Mouse (Mus musculus) liver, embryonic 15.5 days (tissue): ENCODE results near the gene Ppwd1. TPM values are rescaled to one million over a fixed set of nuclear protein-coding genes. Genes with fewer than 3 reads are reported as not detected.
A peak's percentile ranks its signal among the peaks of the same experiment; 100 is the strongest.

Experiments used
- ATAC-seq: fragments of 200-750 bp; cut with Nextera tagmentation; 2 replicates; pipeline ENCODE4 v1.8.0; 2017; ENCODE audit warnings: moderate number of reproducible peaks, mild to moderate bottlenecking, moderate library complexity; ENCODE audit not compliant: insufficient read depth
- H3K27ac ChIP-seq: fragments of 300-500 bp; sonication (generic); replicated peaks from 2 replicates; pipeline ENCODE4 v1.5.1; 2015; ENCODE audit warnings: mild to moderate bottlenecking, inconsistent platforms
- H3K27me3 ChIP-seq: fragments of 300-500 bp; sonication (generic); 2 replicates; pipeline ENCODE4 v1.6.1; 2015; ENCODE audit warnings: mild to moderate bottlenecking, inconsistent platforms
- H3K36me3 ChIP-seq: fragments of 300-500 bp; sonication (generic); replicated peaks from 2 replicates; pipeline ENCODE4 v1.6.1; 2015; ENCODE audit warnings: moderate library complexity, mild to moderate bottlenecking, inconsistent platforms
- H3K4me1 ChIP-seq: fragments of 300-500 bp; sonication (generic); replicated peaks from 2 replicates; pipeline ENCODE4 v1.6.1; 2015; ENCODE audit warnings: inconsistent platforms
- H3K4me2 ChIP-seq: fragments of 300-500 bp; sonication (generic); 2 replicates; pipeline ENCODE4 v1.6.1; 2015; ENCODE audit warnings: moderate library complexity, mild to moderate bottlenecking, inconsistent platforms
- H3K4me3 ChIP-seq: fragments of 300-500 bp; sonication (generic); replicated peaks from 2 replicates; pipeline ENCODE4 v1.5.1; 2015; ENCODE audit warnings: mild to moderate bottlenecking, inconsistent platforms
- H3K9ac ChIP-seq: fragments of 300-500 bp; sonication (generic); 2 replicates; pipeline ENCODE4 v1.6.1; 2015; ENCODE audit warnings: moderate library complexity, mild to moderate bottlenecking, inconsistent platforms
- H3K9me3 ChIP-seq: fragments of 300-500 bp; sonication (generic); replicated peaks from 2 replicates; pipeline ENCODE4 v1.6.1; 2016; ENCODE audit warnings: inconsistent platforms
- WGBS: fragments of 180-500 bp; shearing (Covaris S2); methylation state at CpG from one replicate; pipeline ENCODE4 v1.1.7; 2015; ENCODE audit warnings: mixed read lengths; ENCODE audit not compliant: insufficient replicate concordance; 5-methylcytosine and 5-hydroxymethylcytosine counted together
- polyA plus RNA-seq: library from polyadenylated mRNA; unstranded; fragments of >200 nt; fragmentation: Nextera tagmentation; extraction: Ambion mirVana; gene quantifications from 2 replicates; pipeline ENCODE4 v1.2.1, GENCODE M21; 2015

The Ppwd1 gene
- polyA plus RNA-seq, 1 experiment from 2014 or later: 9.0 TPM

GRCm38 (mm10) chr13:104176874-104177273 is 51.8 kb downstream of the Ppwd1 start:
- peaks cover 28% of the 10 kb centered on the region for H3K4me1 ChIP-seq
- H3K9ac ChIP-seq: peak overlapping the region; percentile 54
- H3K36me3 ChIP-seq: peaks cover 21% of the 10 kb centered on the region
- WGBS: 28% methylated on average over 3 of the region's 3 CpGs
- H3K9me3 ChIP-seq: no peaks in the 10 kb centered on the region
- no peaks in the 10 kb centered on the region for H3K27me3 ChIP-seq
- peak overlapping the region; percentile 88 for H3K4me3 ChIP-seq
- H3K27ac ChIP-seq: no peak overlapping the region
- H3K4me2 ChIP-seq: peak overlapping the region; percentile 78
- no peak for ATAC-seq

- no peak for ATAC-seq
- H3K27me3 ChIP-seq: no peaks in the 10 kb centered on the region
- peaks cover 22% of the 10 kb centered on the region for H3K36me3 ChIP-seq
- H3K9me3 ChIP-seq: no peaks in the 10 kb centered on the region
- H3K4me1 ChIP-seq: peaks cover 29% of the 10 kb centered on the region
- no peak overlapping the region for H3K27ac ChIP-seq
- H3K4me2 ChIP-seq: no peak overlapping the region
- no peak overlapping the region for H3K4me3 ChIP-seq
- no peak overlapping the region for H3K9ac ChIP-seq
Measured at GRCm38 (mm10) chr13:104172498-104172897, 56.1 kb downstream of the Ppwd1 start.

GRCm38 (mm10) chr13:104171711-104172110 is 56.9 kb downstream of the Ppwd1 start:
- H3K27ac ChIP-seq: no peak overlapping the region
- H3K4me3 ChIP-seq: no peak overlapping the region
- 71% methylated on average over 5 of the region's 5 CpGs for WGBS
- H3K9me3 ChIP-seq: no peaks in the 10 kb centered on the region
- H3K27me3 ChIP-seq: no peaks in the 10 kb centered on the region
- no peak overlapping the region for H3K4me2 ChIP-seq
- peaks cover 29% of the 10 kb centered on the region for H3K36me3 ChIP-seq
- peaks cover 25% of the 10 kb centered on the region for H3K4me1 ChIP-seq
- H3K9ac ChIP-seq: no peak overlapping the region
- no peak for ATAC-seq

- no peak for ATAC-seq
- Histone ChIP-seq H3K4me1 (no peaks in the 10 kb centered on the region), H3K9me3 (no peaks in the 10 kb centered on the region), H3K4me3 (no peak overlapping the region), H3K27ac (no peak overlapping the region), H3K4me2 (no peak overlapping the region), H3K36me3 (peaks cover 51% of the 10 kb centered on the region), H3K9ac (no peak overlapping the region), H3K27me3 (no peaks in the 10 kb centered on the region)
- WGBS: 82% methylated on average over 1 of the region's 1 CpGs
Measured at GRCm38 (mm10) chr13:104155686-104156085, 73.0 kb downstream of the Ppwd1 start.

Other genes with a start within 250 kb of the Ppwd1 start
- gene Nln, start 119.2 kb downstream of the Ppwd1 start, polyA plus RNA-seq: 12.5 and 12.8 TPM in 2 replicates
- gene Sgtb, start 119.1 kb downstream of the Ppwd1 start, polyA plus RNA-seq: 0.47 and 0.70 TPM in 2 replicates
- gene Trappc13, start 50.4 kb downstream of the Ppwd1 start, polyA plus RNA-seq: 21.4 and 22.3 TPM in 2 replicates
- gene Trim23, start 50.0 kb downstream of the Ppwd1 start, polyA plus RNA-seq: 8.2 and 9.1 TPM in 2 replicates
- 52.7 and 65.2 TPM in 2 replicates for gene Cenpk, start 232 bp downstream of the Ppwd1 start, polyA plus RNA-seq
- gene Adamts6, start 59.0 kb upstream of the Ppwd1 start, polyA plus RNA-seq: 0.17 and 0.28 TPM in 2 replicates